Mouse (Mus musculus) ES-Bruce4 (cell line): ENCODE data around the gene Jup. TPM values are rescaled to one million over a fixed set of nuclear protein-coding genes. Genes with fewer than 3 reads are reported as not detected.
A peak's percentile ranks its signal among the peaks of the same experiment; 100 is the strongest.

Source experiments
- H3K27ac ChIP-seq: 2 replicates; pipeline ENCODE4 v1.5.1; 2012; ENCODE audit warnings: low read length, inconsistent platforms; ENCODE audit not compliant: insufficient read depth
- H3K27me3 ChIP-seq: 2 replicates; pipeline ENCODE4 v1.6.1; 2012; ENCODE audit warnings: mild to moderate bottlenecking, low read length, inconsistent platforms; ENCODE audit not compliant: control insufficient read depth, poor library complexity, insufficient read depth, severe bottlenecking
- H3K36me3 ChIP-seq: 2 replicates; pipeline ENCODE4 v1.6.1; 2012; ENCODE audit warnings: inconsistent platforms, mild to moderate bottlenecking, low read length, moderate library complexity; ENCODE audit not compliant: control insufficient read depth, poor library complexity, insufficient read depth, severe bottlenecking
- H3K4me1 ChIP-seq: one replicate; pipeline ENCODE4 v1.8.1; 2011; ENCODE audit warnings: low read length; ENCODE audit not compliant: control insufficient read depth, insufficient read depth
- H3K4me3 ChIP-seq: 2 replicates; pipeline ENCODE4 v1.5.1; 2011; ENCODE audit warnings: low read depth, mild to moderate bottlenecking, low read length
- H3K9ac ChIP-seq: 2 replicates; pipeline ENCODE4 v1.6.1; 2012; ENCODE audit warnings: low read depth, mild to moderate bottlenecking, inconsistent platforms; ENCODE audit not compliant: poor library complexity, severe bottlenecking
- H3K9me3 ChIP-seq: replicated peaks from 2 replicates; pipeline ENCODE4 v1.6.1; 2012; ENCODE audit warnings: mild to moderate bottlenecking, low read length, inconsistent platforms; ENCODE audit not compliant: control insufficient read depth, poor library complexity, insufficient read depth, severe bottlenecking
- CTCF ChIP-seq: IDR thresholded peaks from one replicate; pipeline ENCODE4 v1.8.1; 2011; ENCODE audit warnings: low read depth, low read length
- EP300 ChIP-seq: IDR thresholded peaks from 2 replicates; pipeline ENCODE4 v1.6.1; 2011; ENCODE audit warnings: low read depth, low read length; ENCODE audit not compliant: insufficient read depth
- POLR2A ChIP-seq: IDR thresholded peaks from one replicate; pipeline ENCODE4 v1.8.1; 2011; ENCODE audit warnings: low read length; ENCODE audit not compliant: insufficient read depth
- polyA plus RNA-seq: library from polyadenylated mRNA; stranded (reverse); fragments of >200 nt; gene quantifications from 2 replicates; pipeline ENCODE4 v1.2.4, GENCODE M21; 2011; ENCODE audit warnings: low read depth; ENCODE audit not compliant: missing spikeins, insufficient read depth, insufficient read length

Jup gene
- polyA plus RNA-seq, 1 experiment = 171 TPM

DNA sequence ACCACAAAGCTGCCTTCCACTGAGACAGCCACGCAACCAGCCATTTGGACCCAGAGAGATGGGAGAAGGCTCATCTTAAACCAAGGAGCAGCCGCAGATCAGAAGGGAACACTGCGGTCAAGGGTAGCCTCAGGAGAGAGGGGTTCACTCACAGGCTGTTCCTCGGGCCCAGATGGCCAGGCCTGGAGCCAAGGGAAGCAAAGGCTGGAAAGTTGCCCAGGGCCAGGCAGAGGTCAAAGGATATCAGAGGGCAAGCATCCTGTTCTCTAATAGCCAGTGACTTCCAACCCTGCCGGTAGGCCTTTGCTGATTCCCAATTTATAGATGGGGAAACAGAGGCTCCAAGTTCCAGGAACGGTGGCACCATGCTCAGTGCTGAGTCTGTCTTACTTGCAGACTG is 9.0 kb downstream of the Jup start:
- Histone ChIP-seq H3K4me1 (peaks cover 29% of the 10 kb centered on the region), H3K4me3 (peak overlapping the region; percentile 3; the same call in 1 of the 2 replicates), H3K27ac (peak overlapping the region; percentile 88), H3K9ac (peak overlapping the region; percentile 35), H3K36me3 (0 out of 2 replicates have a peak, but pooled peaks cover 4% of the 10 kb centered on the region), H3K27me3 (no peaks in the 10 kb centered on the region), H3K9me3 (no peaks in the 10 kb centered on the region)
- TF ChIP-seq POLR2A = no peak
- no peak for TF ChIP-seq EP300
- TF ChIP-seq CTCF = no peak

DNA sequence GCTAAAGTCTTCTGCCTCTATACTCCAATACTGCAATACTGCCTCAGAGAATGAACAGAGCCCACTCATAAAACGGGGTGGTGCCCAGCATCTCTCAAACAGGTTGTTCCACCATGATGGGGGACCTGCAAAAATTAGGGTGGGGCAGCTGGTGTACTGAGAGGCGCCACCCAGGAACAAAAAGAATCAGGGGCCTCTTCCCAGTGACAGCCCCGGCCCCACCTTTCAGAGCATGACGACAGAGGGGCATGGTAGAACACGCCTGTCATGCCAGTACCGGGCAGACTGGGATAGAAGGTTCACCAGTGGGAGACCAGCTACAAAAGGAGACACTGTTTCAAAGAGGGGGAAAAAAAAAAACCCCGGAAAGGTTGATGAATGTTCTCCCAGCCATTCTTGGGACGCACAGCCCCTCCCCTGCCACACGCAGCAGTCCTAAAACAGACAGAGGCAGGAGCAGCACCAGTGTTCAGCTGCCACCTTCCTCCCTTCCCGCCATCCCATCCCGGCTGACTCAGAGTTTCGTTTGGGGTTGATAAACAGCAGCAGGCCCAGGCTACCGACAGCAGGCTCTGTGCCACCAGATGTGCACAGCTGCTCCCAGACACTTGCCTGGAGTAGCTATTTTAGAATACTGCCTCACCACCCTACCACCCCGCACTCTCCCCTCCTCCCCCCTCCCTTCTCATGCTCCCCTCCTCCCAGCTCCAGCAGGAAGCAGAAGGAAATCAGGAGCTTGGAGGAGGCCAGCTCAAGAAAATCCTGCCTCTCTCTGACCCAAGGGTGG is 9.8 kb downstream of the Jup start:
- TF ChIP-seq EP300 (0 out of 2 replicates have a peak, but pooled peaks have one; percentile 47), CTCF (no peak), POLR2A (no peak)
- no peaks in the 10 kb centered on the region for H3K9me3 ChIP-seq
- H3K4me3 ChIP-seq = no peak overlapping the region
- H3K4me1 ChIP-seq = peaks cover 26% of the 10 kb centered on the region
- peak overlapping the region; percentile 35 for H3K9ac ChIP-seq
- H3K27ac ChIP-seq = peak overlapping the region; percentile 95
- H3K27me3 ChIP-seq = no peaks in the 10 kb centered on the region
- H3K36me3 ChIP-seq = 0 out of 2 replicates have a peak, but pooled peaks cover 4% of the 10 kb centered on the region

DNA sequence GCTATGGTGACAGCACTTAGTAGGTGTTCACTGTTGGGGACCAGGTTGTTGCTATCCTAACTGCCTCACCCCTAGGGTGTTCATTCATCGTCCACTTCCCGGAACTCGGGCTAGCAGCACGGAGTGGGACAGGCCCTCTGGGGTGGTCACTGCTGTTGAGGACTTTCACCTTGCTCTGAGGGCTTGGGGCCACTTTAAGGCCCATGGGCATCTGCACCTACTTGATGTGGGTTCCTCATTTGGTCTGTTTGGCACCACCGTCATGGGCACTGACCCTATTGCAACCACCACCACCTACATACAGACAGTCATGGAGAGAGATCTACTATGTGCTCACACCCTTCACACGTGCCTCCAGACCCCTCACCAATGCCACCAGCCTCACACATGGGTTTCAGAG is 10.5 kb downstream of the Jup start:
- no peak for TF ChIP-seq CTCF
- TF ChIP-seq EP300 = no peak
- TF ChIP-seq POLR2A = no peak
- Histone ChIP-seq H3K27me3 (no peaks in the 10 kb centered on the region), H3K27ac (peak overlapping the region; percentile 95), H3K9me3 (no peaks in the 10 kb centered on the region), H3K4me1 (peaks cover 21% of the 10 kb centered on the region), H3K36me3 (0 out of 2 replicates have a peak, but pooled peaks cover 4% of the 10 kb centered on the region), H3K9ac (0 out of 2 replicates have a peak overlapping the region, but pooled peaks have one; percentile 2), H3K4me3 (no peak overlapping the region)

DNA sequence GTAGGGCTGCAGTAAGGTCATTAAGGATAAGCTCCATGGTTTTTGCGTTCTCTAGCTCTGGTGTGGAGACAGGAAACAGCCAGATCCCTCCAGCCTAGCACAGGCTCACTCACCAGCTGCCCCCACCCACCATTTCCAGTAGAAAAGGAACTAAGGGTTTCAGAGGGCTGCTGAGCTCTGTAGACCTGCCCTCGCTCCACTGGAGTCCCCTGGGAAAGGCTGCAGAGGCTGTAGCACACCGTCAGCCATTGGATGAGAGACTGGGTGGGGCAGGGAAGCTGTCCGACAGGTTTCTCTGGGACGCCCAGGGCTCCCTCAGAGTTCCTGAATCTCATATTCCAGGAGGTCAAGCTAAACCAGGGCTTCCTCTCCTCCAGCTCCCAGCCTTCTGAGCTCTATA is 11.0 kb downstream of the Jup start:
- peak overlapping the region; percentile 95 for H3K27ac ChIP-seq
- H3K27me3 ChIP-seq = no peaks in the 10 kb centered on the region
- H3K4me1 ChIP-seq = peaks cover 21% of the 10 kb centered on the region
- TF ChIP-seq EP300 (peak; percentile 90), CTCF (no peak)
- H3K4me3 ChIP-seq = no peak overlapping the region
- no peak overlapping the region for H3K9ac ChIP-seq
- H3K36me3 ChIP-seq = 0 out of 2 replicates have a peak, but pooled peaks cover 4% of the 10 kb centered on the region
- no peaks in the 10 kb centered on the region for H3K9me3 ChIP-seq

DNA sequence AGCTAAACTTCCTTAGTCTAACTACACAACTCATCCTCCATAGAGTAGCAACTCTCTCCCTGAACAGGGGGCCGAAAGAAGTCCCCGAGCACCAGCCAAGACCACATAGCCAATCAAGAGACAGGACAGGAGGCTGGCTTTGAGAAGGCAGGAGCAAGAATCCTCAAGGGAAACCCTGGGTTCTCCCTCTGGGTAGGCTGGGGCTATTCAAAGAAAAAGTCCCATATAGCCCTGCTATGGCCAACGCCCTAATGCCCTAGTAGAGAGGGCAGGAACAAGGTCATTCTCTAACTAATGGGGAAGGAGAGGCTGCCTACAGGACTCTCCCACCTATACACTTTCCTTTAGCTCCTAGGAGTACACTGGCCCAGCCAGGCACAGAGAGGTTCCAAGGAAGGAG is 12.5 kb downstream of the Jup start:
- Histone ChIP-seq H3K36me3 (peaks cover 8% of the 10 kb centered on the region; the same call in 1 of the 2 replicates), H3K4me3 (no peak overlapping the region), H3K27ac (peak overlapping the region; percentile 83), H3K9me3 (no peaks in the 10 kb centered on the region), H3K4me1 (peaks cover 16% of the 10 kb centered on the region), H3K27me3 (no peaks in the 10 kb centered on the region), H3K9ac (no peak overlapping the region)
- no peak for TF ChIP-seq EP300
- no peak for TF ChIP-seq POLR2A
- no peak for TF ChIP-seq CTCF

DNA sequence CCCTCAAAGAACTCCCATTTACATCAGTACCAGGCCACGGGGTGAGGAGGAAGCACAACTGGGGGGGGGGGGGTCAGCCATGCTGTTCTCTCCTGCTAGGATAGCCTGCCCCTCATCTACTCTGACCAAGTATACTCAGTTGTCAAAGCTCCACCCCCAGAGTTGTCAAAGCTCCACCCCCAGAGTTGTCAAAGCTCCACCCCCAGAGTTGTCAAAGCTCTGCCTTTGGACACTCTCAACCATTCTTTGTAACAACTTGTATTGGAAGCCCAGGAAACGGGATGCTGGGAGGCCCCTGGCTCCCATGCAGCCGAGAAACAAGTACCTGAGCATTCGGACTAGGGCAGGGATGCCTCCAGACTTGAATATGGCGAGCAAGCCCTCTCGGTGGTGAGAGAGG is 14.9 kb downstream of the Jup start:
- Histone ChIP-seq H3K4me1 (peaks cover 11% of the 10 kb centered on the region), H3K27me3 (no peaks in the 10 kb centered on the region), H3K36me3 (peaks cover 8% of the 10 kb centered on the region), H3K4me3 (no peak overlapping the region), H3K9ac (no peak overlapping the region), H3K27ac (no peak overlapping the region), H3K9me3 (no peaks in the 10 kb centered on the region)
- TF ChIP-seq POLR2A (no peak), CTCF (no peak), EP300 (no peak)
